Mouse (Mus musculus) forebrain, embryonic 10.5 days (tissue): Measurements from ENCODE around the gene Mtrex. TPM values are rescaled to one million over a fixed set of nuclear protein-coding genes. Genes with fewer than 3 reads are reported as not detected.
A peak's percentile ranks its signal among the peaks of the same experiment; 100 is the strongest.

Experiments used
- DNase-seq: peaks from one replicate; pipeline ENCODE4 v3.0.0-alpha.2; 2017; ENCODE audit warnings: low spot score; ENCODE audit errors: extremely low spot score
- H3K27ac ChIP-seq: fragments of 300-500 bp; sonication (generic); 2 replicates; pipeline ENCODE4 v1.5.1; 2016; ENCODE audit warnings: mild to moderate bottlenecking
- H3K27me3 ChIP-seq: fragments of 300-500 bp; sonication (generic); 2 replicates; pipeline ENCODE4 v1.6.1; 2016; ENCODE audit warnings: mild to moderate bottlenecking; ENCODE audit not compliant: poor library complexity, severe bottlenecking
- H3K36me3 ChIP-seq: fragments of 300-500 bp; sonication (generic); replicated peaks from 2 replicates; pipeline ENCODE4 v1.6.1; 2016; ENCODE audit warnings: mild to moderate bottlenecking, moderate library complexity
- H3K4me1 ChIP-seq: fragments of 300-500 bp; sonication (generic); 2 replicates; pipeline ENCODE4 v1.6.1; 2016
- H3K4me3 ChIP-seq: fragments of 300-500 bp; sonication (generic); 2 replicates; pipeline ENCODE4 v1.5.1; 2016; ENCODE audit warnings: mild to moderate bottlenecking, moderate library complexity
- H3K9me3 ChIP-seq: fragments of 300-500 bp; sonication (generic); 2 replicates; pipeline ENCODE4 v1.6.1; 2016; ENCODE audit warnings: mild to moderate bottlenecking, moderate library complexity
- WGBS: fragments of 180-500 bp; shearing (Covaris S2); methylation state at CpG from one replicate; pipeline ENCODE4 v1.1.7; 2016; 5-methylcytosine and 5-hydroxymethylcytosine counted together
- polyA plus RNA-seq: library from polyadenylated mRNA; unstranded; fragments of >200 nt; fragmentation: Nextera tagmentation; extraction: Ambion mirVana; gene quantifications from 2 replicates; pipeline ENCODE4 v1.2.1, GENCODE M21; 2016

Mtrex gene
- polyA plus RNA-seq, 1 experiment from 2014 or later = 99.4 TPM

DNA sequence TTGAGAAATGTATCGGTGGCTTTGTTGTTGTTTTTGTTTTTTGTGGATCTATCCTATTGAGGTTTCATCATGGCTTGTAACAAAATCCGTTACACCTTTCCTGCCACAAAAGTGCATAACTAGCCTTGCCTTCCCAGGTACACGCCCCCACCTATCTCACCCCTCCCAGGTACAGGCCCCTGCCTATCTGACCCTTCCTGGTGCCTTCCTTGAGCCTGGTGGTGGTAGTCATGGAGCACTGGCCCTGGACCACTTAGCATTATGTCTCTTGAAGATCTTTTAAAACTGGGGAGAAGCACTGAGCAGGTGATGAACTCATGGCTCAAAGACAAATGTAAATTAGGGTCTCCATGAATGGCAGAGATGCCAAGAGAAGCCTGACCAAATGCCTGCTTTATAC is 64.9 kb downstream of the Mtrex start:
- H3K27ac ChIP-seq = no peak overlapping the region
- no peak for DNase-seq
- no peaks in the 10 kb centered on the region for H3K27me3 ChIP-seq
- H3K9me3 ChIP-seq = no peaks in the 10 kb centered on the region
- H3K4me3 ChIP-seq = no peak overlapping the region
- peaks cover 62% of the 10 kb centered on the region for H3K36me3 ChIP-seq
- WGBS = 84% methylated on average over 3 of the region's 3 CpGs
- H3K4me1 ChIP-seq = no peaks in the 10 kb centered on the region

DNA sequence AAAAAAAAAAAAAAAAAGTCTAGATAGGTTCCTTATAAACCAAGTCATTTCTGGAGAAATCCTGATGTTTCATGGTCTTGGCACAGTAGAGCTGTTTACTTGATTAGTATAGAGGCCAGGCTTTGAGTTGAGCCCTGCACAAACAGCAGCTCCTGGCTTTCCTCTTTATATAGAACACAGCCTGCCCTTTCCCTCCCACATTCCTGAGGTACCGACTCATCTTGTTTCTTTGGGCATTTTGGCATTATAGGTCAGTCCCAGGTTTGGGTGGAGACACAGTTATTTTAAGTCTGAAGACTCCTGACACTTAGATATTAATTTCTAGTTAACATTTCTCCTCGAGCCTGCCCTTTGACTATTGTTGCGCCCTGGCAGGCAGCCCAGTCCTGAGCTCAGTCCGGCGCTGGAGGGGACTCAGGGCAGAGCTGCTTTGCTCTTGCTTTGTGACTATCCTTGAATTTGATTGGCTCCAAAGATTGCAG is 65.3 kb downstream of the Mtrex start:
- WGBS = 66% methylated on average over 5 of the region's 5 CpGs
- Histone ChIP-seq H3K36me3 (peaks cover 57% of the 10 kb centered on the region), H3K4me1 (no peaks in the 10 kb centered on the region), H3K9me3 (no peaks in the 10 kb centered on the region), H3K4me3 (no peak overlapping the region), H3K27ac (no peak overlapping the region), H3K27me3 (no peaks in the 10 kb centered on the region)
- DNase-seq = no peak

DNA sequence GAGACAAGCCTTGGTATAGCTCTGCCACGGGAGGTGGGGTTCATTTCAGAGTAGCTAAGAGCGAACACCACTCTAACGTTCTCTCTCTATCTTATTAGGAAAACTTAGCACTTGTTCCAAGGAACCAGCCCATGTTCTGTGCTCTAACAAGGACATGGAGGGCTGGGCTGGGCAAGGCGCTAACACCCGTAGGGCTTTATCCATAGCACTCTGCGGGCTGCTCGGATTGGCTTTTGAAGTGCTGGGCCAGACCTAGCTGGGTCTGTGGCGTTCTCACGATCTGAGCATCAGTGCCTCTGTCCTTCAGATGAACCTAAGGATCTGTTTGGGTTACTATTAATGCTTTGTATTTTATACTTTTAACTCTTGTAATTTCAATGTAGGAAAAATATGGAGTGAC is 66.3 kb downstream of the Mtrex start:
- H3K36me3 ChIP-seq = peaks cover 48% of the 10 kb centered on the region

DNA sequence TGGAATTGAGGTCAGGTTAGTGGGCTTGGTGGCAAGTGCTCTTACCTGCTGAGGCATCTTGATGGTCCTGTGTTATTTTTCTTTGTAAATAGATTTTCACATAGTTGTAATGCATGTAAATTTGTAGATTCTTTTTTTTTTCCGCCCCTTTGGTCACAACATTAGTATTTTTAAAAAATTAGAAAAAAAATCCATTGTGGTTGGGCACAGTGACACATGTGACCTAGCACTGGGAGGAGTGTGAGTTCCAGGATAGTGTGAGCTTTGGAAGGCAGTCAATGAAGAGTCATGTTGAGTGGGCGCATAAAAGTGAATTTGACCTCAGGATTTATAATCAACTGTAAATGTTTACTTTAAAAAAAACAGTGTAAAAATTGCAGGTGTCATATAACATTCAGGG is 66.8 kb downstream of the Mtrex start:
- Histone ChIP-seq H3K27ac (no peak overlapping the region), H3K36me3 (peaks cover 42% of the 10 kb centered on the region), H3K4me1 (no peaks in the 10 kb centered on the region), H3K4me3 (no peak overlapping the region), H3K9me3 (no peaks in the 10 kb centered on the region), H3K27me3 (peaks cover 3% of the 10 kb centered on the region; the same call in 1 of the 2 replicates)
- WGBS = 93% methylated on average over 2 of the region's 2 CpGs
- DNase-seq = no peak

More for the DNA sequence above, 66.3 kb downstream of the Mtrex start:
- Histone ChIP-seq H3K4me3 (no peak overlapping the region), H3K4me1 (no peaks in the 10 kb centered on the region), H3K9me3 (no peaks in the 10 kb centered on the region), H3K27me3 (no peaks in the 10 kb centered on the region), H3K27ac (no peak overlapping the region)
- DNase-seq = no peak
- WGBS = 96% methylated on average over 9 of the region's 9 CpGs

DNA sequence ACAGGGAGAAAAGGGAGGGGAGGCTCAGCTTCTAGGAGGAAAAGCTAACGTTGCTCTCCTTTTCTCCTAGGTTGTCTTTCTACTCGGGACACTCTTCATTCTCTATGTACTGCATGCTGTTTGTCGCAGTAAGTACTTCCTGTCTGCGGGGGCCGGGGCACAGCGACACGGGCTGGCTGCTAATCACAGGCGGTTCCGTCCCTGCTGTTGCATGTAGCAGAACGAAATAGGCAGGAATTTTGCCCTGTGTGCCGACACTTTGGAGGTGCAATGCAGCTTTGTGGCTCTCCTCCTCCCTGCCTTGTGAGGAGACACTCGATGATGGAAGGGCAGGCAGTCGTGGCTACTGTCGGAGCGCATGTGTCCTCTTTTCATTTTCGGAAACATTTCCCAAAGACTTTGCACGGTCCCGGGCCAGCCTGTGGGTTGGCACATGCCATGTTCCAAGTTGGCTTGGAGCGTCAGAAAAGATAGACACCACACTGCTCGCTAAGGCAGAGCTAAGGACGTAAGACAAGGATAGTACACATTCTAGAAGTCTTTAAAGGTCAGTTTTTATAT is 67.5 kb downstream of the Mtrex start:
- DNase-seq = no peak
- no peak overlapping the region for H3K4me3 ChIP-seq
- peaks cover 1% of the 10 kb centered on the region; the same call in 1 of the 2 replicates for H3K4me1 ChIP-seq
- H3K27me3 ChIP-seq = peaks cover 6% of the 10 kb centered on the region; the same call in 1 of the 2 replicates
- no peaks in the 10 kb centered on the region for H3K9me3 ChIP-seq
- no peak overlapping the region for H3K27ac ChIP-seq
- H3K36me3 ChIP-seq = peaks cover 35% of the 10 kb centered on the region
- 89% methylated on average over 21 of the region's 21 CpGs for WGBS

DNA sequence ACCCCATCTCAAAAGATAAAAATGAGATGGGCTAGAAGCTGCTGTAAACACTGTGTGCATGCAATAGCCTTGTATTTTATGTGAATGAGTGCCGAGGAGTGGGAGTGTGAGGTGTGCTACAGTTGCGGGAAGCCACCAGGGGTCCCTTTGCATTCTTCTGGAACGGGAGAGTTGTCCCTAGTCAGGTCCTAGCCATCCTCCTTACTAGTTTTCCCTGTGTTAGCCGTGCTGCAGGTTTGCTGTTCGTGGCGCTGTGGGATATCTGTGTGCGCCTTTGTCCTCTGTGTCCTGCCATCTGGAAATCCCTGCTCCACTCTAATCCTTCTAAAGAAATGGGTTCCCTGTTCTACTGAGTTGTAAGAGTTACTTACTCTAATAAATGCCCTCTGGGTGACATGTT is 69.3 kb downstream of the Mtrex start:
- peaks cover 6% of the 10 kb centered on the region; the same call in 1 of the 2 replicates for H3K27me3 ChIP-seq
- H3K4me3 ChIP-seq = no peak overlapping the region
- H3K9me3 ChIP-seq = no peaks in the 10 kb centered on the region
- H3K4me1 ChIP-seq = peaks cover 19% of the 10 kb centered on the region
- no peak overlapping the region for H3K27ac ChIP-seq
- 71% methylated on average over 7 of the region's 7 CpGs for WGBS
- H3K36me3 ChIP-seq = peaks cover 19% of the 10 kb centered on the region
- DNase-seq = no peak

DNA sequence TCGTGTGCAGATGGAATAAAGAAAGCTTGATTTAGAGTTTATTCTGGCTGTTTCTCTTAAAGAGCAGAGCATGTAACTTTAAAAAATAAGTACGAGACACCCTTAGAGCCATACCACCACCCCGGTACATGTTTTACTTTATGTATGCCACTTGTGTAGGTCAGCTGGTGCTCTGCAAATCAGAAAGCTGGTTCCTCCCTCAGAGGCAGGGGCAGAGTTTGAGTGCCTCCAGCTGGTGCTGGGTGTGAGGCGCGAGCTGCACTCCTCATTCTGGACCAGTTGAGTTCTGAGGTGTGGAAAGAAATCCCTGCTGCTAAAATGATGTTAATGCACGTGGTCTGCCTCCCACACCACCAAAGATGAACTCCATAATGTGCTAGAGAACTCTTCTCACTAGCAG is 72.8 kb downstream of the Mtrex start:
- Histone ChIP-seq H3K36me3 (peaks cover 1% of the 10 kb centered on the region), H3K27ac (no peak overlapping the region), H3K4me3 (no peak overlapping the region), H3K9me3 (no peaks in the 10 kb centered on the region), H3K4me1 (peaks cover 30% of the 10 kb centered on the region), H3K27me3 (peaks cover 6% of the 10 kb centered on the region; the same call in 1 of the 2 replicates)
- no peak for DNase-seq
- 57% methylated on average over 6 of the region's 6 CpGs for WGBS

DNA sequence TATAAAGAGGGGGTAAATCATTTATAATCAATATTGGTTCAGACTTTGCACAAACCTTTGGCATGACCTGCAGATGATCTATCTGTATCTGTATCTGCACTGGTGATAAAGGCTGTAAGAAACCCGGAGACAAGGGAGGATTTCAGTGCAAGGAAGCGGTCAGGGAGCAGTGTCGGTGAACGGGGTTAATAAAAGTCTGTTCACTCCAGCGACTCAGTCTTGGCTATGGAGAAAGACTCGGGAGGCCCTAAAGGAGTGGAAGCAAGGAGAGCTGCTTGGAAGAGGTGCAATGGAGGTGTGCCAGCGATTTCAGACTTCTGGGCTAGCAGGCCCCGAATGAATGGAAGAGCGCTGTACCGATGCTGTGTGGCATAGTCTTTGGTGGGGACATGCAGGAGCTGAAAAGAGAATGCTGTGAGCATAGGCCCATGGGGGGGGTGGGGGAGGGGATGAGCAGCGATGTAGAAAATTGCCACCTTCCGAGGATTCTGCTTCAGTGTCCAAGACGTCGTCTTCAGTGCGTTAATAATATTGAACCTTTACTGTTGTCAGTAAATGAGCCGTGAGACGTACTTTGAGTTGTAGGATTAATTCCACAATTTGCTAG is 73.4 kb downstream of the Mtrex start:
- Histone ChIP-seq H3K27me3 (peaks cover 6% of the 10 kb centered on the region; the same call in 1 of the 2 replicates), H3K27ac (no peak overlapping the region), H3K9me3 (no peaks in the 10 kb centered on the region), H3K4me3 (peak overlapping the region; percentile 14; the same call in 1 of the 2 replicates), H3K4me1 (peaks cover 30% of the 10 kb centered on the region), H3K36me3 (no peaks in the 10 kb centered on the region; the same call in 1 of the 2 replicates)
- peak; percentile 22 for DNase-seq
- WGBS = 38% methylated on average over 17 of the region's 17 CpGs

DNA sequence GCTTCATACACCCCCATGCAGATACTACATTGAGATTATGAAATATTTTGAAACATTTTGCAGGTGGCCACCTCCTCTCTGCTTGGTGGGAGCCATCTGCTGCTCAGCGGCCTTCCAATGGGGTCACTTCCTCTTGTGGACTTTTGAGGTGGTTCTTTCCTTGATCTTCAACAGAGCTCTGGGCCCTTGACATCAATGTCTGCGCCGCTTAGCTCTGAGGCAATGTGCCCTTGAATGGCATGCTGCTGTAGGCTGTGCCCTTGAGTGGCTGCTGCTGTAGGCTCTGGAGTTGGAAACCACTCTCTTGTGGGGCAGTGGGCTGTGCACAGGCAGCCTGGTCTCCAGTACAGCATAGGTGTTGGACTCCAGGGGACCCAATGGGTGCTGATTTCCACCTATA is 81.3 kb downstream of the Mtrex start:
- H3K27me3 ChIP-seq = no peaks in the 10 kb centered on the region
- no peaks in the 10 kb centered on the region for H3K4me1 ChIP-seq
- no peak overlapping the region for H3K4me3 ChIP-seq
- H3K27ac ChIP-seq = no peak overlapping the region
- WGBS = 94% methylated on average over 3 of the region's 3 CpGs
- H3K36me3 ChIP-seq = peaks cover 15% of the 10 kb centered on the region
- peaks cover 4% of the 10 kb centered on the region; the same call in 1 of the 2 replicates for H3K9me3 ChIP-seq
- DNase-seq = no peak

DNA sequence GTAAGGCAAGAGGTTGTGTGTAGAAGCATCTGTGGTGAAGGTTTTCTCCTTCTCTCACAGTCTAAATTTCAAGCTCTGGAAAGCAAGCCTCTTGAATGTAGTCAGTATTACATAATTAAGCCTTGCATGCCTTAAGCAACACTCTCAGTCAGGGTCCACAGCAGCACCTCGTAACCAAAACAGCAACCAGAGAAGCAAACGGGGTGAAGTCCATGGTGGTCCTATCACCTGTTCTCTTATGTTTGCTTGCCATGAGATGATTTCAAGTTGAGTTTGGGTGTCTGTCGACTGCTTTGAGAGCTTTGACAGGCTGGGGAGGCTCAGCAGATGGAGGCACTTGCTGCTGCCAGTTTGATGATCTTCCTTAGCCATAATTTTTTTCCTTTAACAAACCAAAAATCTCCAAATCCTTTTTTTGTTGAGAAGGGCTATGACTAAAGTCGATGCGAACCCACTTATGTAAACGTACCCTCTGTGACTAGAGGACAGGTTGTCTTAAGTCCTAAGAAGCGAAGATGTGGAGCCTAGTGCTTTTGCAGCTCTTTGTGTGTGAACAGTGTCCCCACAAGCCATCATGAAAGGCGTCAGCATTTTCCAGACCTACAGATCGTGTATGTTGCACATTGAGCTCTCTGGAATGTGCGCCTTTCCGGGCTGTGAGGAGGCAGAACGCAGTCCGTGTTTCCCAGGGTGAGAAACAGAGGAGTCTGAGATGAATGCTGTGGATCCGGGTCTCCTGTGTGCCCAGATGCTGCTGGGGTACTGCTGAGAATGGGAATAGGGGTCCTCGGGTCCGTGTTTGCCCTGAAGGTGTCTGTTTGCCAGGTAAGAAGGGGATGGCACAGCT is 86.7 kb downstream of the Mtrex start:
- no peaks in the 10 kb centered on the region for H3K4me1 ChIP-seq
- no peak for DNase-seq
- peaks cover 1% of the 10 kb centered on the region; the same call in 1 of the 2 replicates for H3K9me3 ChIP-seq
- 90% methylated on average over 16 of the region's 16 CpGs for WGBS
- H3K27ac ChIP-seq = no peak overlapping the region
- H3K4me3 ChIP-seq = no peak overlapping the region
- H3K36me3 ChIP-seq = peaks cover 8% of the 10 kb centered on the region
- H3K27me3 ChIP-seq = no peaks in the 10 kb centered on the region

DNA sequence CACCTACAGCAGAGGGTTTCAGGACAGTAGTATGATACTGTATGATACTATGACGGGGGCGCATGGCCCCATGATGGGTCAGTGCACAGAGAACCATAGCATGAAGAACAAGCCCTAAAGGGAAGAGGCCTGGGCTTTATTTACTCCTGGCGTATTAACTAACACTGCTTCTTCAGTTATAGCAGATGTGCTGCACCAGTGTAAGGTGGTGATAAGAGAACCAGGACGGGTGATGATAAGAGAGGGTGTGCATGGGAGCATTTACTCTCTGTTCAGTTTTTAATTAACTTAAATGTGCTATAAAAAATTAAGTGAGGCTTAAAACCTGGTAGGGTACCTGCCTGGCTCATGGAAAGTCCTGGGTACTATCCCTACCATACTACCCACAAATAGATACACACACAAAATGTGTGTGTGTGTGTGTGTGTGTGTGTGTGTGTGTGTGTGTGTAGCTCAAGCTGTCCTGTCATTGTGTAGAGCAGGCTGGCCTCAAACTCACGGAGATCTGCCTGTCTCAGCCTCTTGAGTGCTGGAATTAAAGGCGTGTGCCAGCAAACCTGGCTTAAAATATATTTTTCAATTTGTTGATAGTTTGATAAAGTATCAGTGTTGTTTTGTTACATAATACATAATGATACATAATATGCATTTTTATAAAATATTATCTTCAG is 88.5 kb downstream of the Mtrex start:
- 95% methylated on average over 6 of the region's 6 CpGs for WGBS

DNA sequence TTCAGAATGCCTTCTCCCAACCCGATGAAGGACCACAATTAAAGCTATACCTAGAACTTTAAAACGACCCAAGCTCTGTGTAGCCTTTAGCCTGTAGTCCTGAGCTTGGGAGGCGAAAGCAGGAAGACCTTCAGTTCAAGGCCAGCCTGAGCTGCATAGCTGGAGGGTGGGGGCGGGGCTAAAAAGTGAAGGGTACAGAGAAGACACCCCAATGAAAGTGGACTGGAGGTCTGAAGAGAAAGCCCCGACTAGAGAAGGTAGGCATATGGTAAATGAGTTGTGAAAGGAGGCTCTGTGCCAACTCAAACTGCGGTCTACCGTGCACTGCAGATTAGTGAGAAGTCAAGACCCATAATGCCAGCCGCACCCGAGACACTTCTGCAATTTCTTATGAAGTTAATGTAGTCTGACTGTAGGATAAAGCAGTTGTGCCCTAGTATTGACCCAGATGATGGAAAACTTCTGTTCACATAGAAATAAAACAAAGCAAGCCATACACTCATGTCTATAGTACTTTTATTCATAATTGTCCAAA is 89.5 kb downstream of the Mtrex start:
- peaks cover 18% of the 10 kb centered on the region for H3K4me1 ChIP-seq
- no peaks in the 10 kb centered on the region for H3K9me3 ChIP-seq
- WGBS = 89% methylated on average over 9 of the region's 9 CpGs
- no peak for DNase-seq
- no peaks in the 10 kb centered on the region for H3K27me3 ChIP-seq
- H3K4me3 ChIP-seq = no peak overlapping the region
- no peak overlapping the region for H3K27ac ChIP-seq
- H3K36me3 ChIP-seq = no peaks in the 10 kb centered on the region

More for the DNA sequence above, 88.5 kb downstream of the Mtrex start:
- no peak overlapping the region for H3K4me3 ChIP-seq
- no peaks in the 10 kb centered on the region for H3K9me3 ChIP-seq
- peaks cover 8% of the 10 kb centered on the region for H3K4me1 ChIP-seq
- DNase-seq = no peak
- no peaks in the 10 kb centered on the region for H3K36me3 ChIP-seq
- H3K27me3 ChIP-seq = no peaks in the 10 kb centered on the region
- H3K27ac ChIP-seq = no peak overlapping the region
